Mouse (Mus musculus) intestine, postnatal 0 days (tissue): Measurements from ENCODE around the gene Mdm2. TPM values are rescaled to one million over a fixed set of nuclear protein-coding genes. Genes with fewer than 3 reads are reported as not detected.

Experiments
- ATAC-seq: fragments of 200-750 bp; cut with Nextera tagmentation; 2 replicates; pipeline ENCODE4 v1.8.0; 2017; ENCODE audit warnings: mild to moderate bottlenecking, moderate TSS enrichment, moderate library complexity
- H3K27ac ChIP-seq: fragments of 300-500 bp; sonication (generic); 2 replicates; pipeline ENCODE4 v1.5.1; 2014; ENCODE audit warnings: mild to moderate bottlenecking, low read depth, low read length, moderate library complexity
- H3K27me3 ChIP-seq: fragments of 300-500 bp; sonication (generic); replicated peaks from 2 replicates; pipeline ENCODE4 v1.6.1; 2014; ENCODE audit warnings: low read length, mixed read lengths; ENCODE audit not compliant: control insufficient read depth, insufficient read depth
- H3K36me3 ChIP-seq: fragments of 300-500 bp; sonication (generic); 2 replicates; pipeline ENCODE4 v1.6.1; 2014; ENCODE audit warnings: mild to moderate bottlenecking, moderate library complexity; ENCODE audit not compliant: control insufficient read depth, insufficient read depth
- H3K4me1 ChIP-seq: fragments of 300-500 bp; sonication (generic); replicated peaks from 2 replicates; pipeline ENCODE4 v1.6.1; 2014; ENCODE audit warnings: antibody characterized with exemption, low read length, mixed read lengths; ENCODE audit not compliant: control insufficient read depth, insufficient read depth
- H3K4me2 ChIP-seq: fragments of 300-500 bp; sonication (generic); replicated peaks from 2 replicates; pipeline ENCODE4 v1.6.1; 2014; ENCODE audit warnings: low read depth, mild to moderate bottlenecking, moderate library complexity
- H3K4me3 ChIP-seq: fragments of 300-500 bp; sonication (generic); 2 replicates; pipeline ENCODE4 v1.5.1; 2014; ENCODE audit warnings: low read depth, low read length
- H3K9ac ChIP-seq: fragments of 300-500 bp; sonication (generic); 2 replicates; pipeline ENCODE4 v1.6.1; 2014; ENCODE audit warnings: mild to moderate bottlenecking, low read depth, low read length
- H3K9me3 ChIP-seq: fragments of 300-500 bp; sonication (generic); 2 replicates; pipeline ENCODE4 v1.6.1; 2016; ENCODE audit warnings: mixed run types; ENCODE audit not compliant: control insufficient read depth
- CTCF ChIP-seq: sonication (generic); IDR thresholded peaks from 2 replicates; pipeline ENCODE4 v1.5.1; 2016; ENCODE audit warnings: low read depth, mild to moderate bottlenecking, control low read depth, antibody characterized with exemption, moderate library complexity
- WGBS: fragments of 180-500 bp; shearing (Covaris S2); extraction: QIAGEN DNeasy Blood & Tissue Kit; methylation state at CpG from one replicate; pipeline ENCODE4 v1.1.7; 2014; 5-methylcytosine and 5-hydroxymethylcytosine counted together
- polyA plus RNA-seq: library from polyadenylated mRNA; unstranded; fragments of >200 nt; fragmentation: Nextera tagmentation; extraction: Ambion mirVana; gene quantifications from 2 replicates; pipeline ENCODE4 v1.2.1, GENCODE M21; 2015

Mdm2 gene
- polyA plus RNA-seq, 1 experiment from 2014 or later = 16.5 TPM

GRCm38 (mm10) chr10:117675096-117676035, 35.2 kb downstream of the Mdm2 start:
- H3K9me3 ChIP-seq = no peaks in the 10 kb centered on the region
- no peak overlapping the region for H3K4me3 ChIP-seq
- no peak for ATAC-seq
- H3K4me1 ChIP-seq = no peaks in the 10 kb centered on the region; the same call in 1 of the 2 replicates
- peak overlapping the region; percentile 49; the same call in 1 of the 2 replicates for H3K4me2 ChIP-seq
- H3K27ac ChIP-seq = no peak overlapping the region
- no peak for TF ChIP-seq CTCF
- H3K27me3 ChIP-seq = no peaks in the 10 kb centered on the region
- H3K36me3 ChIP-seq = peaks cover 15% of the 10 kb centered on the region; the same call in 1 of the 2 replicates
- no peak overlapping the region for H3K9ac ChIP-seq
- 57% methylated on average over 20 of the region's 20 CpGs for WGBS

- Histone ChIP-seq H3K4me2 (no peak overlapping the region), H3K9me3 (no peaks in the 10 kb centered on the region), H3K4me1 (peaks cover 6% of the 10 kb centered on the region; the same call in 1 of the 2 replicates), H3K27ac (no peak overlapping the region), H3K27me3 (no peaks in the 10 kb centered on the region), H3K36me3 (peaks cover 6% of the 10 kb centered on the region; the same call in 1 of the 2 replicates), H3K9ac (no peak overlapping the region), H3K4me3 (no peak overlapping the region)
- 89% methylated on average over 3 of the region's 3 CpGs for WGBS
- ATAC-seq = no peak
- TF ChIP-seq CTCF = no peak
Observed at GRCm38 (mm10) chr10:117674359-117675019, 36.1 kb downstream of the Mdm2 start.

DNA sequence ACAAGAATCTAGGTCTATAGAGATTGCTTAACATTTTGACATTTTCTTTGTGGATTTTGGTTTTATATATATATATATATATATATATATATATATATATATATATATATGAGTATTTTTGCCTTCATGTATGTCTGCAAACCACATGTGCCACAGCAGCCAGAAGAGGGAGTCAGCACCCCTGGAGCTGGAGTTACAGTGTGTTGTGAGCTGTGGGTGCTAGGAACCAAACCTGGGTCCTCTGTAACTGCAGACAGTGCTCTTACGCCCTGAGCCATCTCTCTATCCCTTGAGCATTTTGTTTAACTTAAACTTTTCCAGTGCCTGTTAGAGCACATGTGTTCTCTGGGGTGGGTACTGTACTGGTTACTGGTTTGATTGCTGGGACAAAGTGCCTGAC, 36.6 kb downstream of the Mdm2 start:
- no peak for TF ChIP-seq CTCF
- no peaks in the 10 kb centered on the region for H3K9me3 ChIP-seq
- H3K27me3 ChIP-seq = no peaks in the 10 kb centered on the region
- no peak overlapping the region for H3K9ac ChIP-seq
- no peak overlapping the region for H3K4me2 ChIP-seq
- peaks cover 6% of the 10 kb centered on the region; the same call in 1 of the 2 replicates for H3K36me3 ChIP-seq
- no peak overlapping the region for H3K4me3 ChIP-seq
- H3K27ac ChIP-seq = no peak overlapping the region
- no peak for ATAC-seq
- H3K4me1 ChIP-seq = peaks cover 10% of the 10 kb centered on the region; the same call in 1 of the 2 replicates
- WGBS = 91% methylated on average over 1 of the region's 1 CpGs

DNA sequence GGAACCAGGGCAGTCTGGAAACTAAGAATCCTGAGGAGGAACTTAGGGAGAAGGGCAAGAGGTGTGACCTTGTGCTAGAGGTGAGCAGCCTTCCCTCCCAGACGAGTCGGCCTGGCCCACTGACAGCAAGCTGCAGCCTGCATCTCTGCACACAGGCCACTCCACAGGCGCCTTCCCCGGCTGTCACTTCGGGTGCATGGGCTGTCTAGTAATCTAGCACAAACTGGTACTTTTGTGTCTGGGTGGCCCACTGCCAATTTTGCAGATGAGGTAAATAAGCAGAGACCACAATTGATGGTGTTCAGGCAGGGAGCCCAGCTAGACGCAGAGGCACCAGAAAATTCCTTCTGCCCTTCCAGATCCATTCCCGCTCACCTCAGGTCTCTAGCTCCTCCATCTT, 37.9 kb downstream of the Mdm2 start:
- 65% methylated on average over 7 of the region's 7 CpGs for WGBS
- Histone ChIP-seq H3K4me1 (peaks cover 10% of the 10 kb centered on the region; the same call in 1 of the 2 replicates), H3K9ac (no peak overlapping the region), H3K27ac (no peak overlapping the region), H3K4me3 (no peak overlapping the region), H3K36me3 (peaks cover 10% of the 10 kb centered on the region; the same call in 1 of the 2 replicates), H3K4me2 (no peak overlapping the region), H3K9me3 (no peaks in the 10 kb centered on the region), H3K27me3 (no peaks in the 10 kb centered on the region)
- no peak for ATAC-seq
- no peak for TF ChIP-seq CTCF

DNA sequence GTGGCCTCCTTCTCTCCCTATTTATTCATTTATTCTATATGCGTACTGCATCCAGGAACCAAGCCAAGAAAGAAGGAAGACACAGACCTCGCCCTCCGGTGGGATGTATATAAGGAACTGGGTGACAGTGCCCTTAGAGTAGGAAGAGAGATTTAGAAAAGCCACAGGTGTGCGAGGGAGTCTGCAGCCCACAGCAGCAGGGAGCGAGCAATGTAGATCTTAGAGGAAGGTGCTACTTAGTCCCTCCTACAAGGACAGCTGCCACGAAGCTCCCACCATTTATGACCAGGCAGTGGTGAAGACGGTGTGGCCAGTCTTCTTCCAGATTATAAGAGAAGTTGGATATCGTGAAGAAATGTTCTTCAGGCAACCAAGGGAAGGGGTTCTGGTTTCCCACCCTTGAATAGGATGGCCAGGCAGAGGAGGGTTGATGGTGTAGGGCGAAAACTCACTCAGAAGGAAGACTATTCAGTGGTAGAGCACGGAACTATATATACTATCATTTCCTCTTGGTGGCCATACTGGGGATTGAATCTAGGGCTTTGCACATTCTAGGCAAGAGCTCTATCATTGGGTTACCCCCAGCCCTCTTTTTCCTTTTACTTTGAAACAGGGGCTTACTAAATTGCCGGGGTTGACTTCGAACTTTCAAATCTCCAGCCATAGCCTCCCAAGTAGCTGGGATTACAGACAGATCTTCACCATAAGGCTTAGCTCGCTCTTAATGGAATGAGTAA, 38.5 kb downstream of the Mdm2 start:
- no peak for TF ChIP-seq CTCF
- H3K9ac ChIP-seq = no peak overlapping the region
- peaks cover 10% of the 10 kb centered on the region; the same call in 1 of the 2 replicates for H3K4me1 ChIP-seq

More for the DNA sequence above, 38.5 kb downstream of the Mdm2 start:
- Histone ChIP-seq H3K36me3 (peaks cover 10% of the 10 kb centered on the region; the same call in 1 of the 2 replicates), H3K9me3 (no peaks in the 10 kb centered on the region), H3K4me2 (no peak overlapping the region), H3K27me3 (no peaks in the 10 kb centered on the region), H3K4me3 (no peak overlapping the region), H3K27ac (no peak overlapping the region)
- WGBS = 84% methylated on average over 13 of the region's 13 CpGs
- ATAC-seq = no peak
